Mouse (Mus musculus) MEL-GATA-1-ER (cell line): ENCODE measurements around the gene Eif4e3.
A peak's percentile ranks its signal among the peaks of the same experiment; 100 is the strongest.

Experiments used
- DNase-seq: peaks from one replicate; pipeline ENCODE4 v3.0.0-alpha.2; 2012; ENCODE audit warnings: low read depth; ENCODE audit errors: extremely low read depth

Eif4e3 gene

DNA sequence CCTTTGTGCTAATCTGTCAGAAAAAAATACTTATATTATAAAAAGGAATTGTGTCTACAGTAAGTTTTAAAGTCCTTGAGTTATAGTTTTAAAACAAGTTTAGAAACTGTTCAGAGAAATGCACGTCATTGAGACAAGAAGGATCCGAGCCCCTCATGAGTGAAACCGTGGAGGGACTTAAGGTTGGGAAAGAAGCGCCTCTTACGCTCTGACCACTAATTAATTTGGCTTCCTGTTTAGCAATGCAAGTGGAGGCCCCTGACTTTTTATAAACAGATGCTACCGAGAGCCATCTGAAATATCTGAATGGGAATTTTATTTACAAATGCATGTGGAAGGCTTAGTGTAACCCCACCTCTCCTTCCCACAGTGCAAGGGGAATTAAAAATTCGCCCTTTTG is 41.3 kb downstream of the Eif4e3 start:
- no peak for DNase-seq

DNA sequence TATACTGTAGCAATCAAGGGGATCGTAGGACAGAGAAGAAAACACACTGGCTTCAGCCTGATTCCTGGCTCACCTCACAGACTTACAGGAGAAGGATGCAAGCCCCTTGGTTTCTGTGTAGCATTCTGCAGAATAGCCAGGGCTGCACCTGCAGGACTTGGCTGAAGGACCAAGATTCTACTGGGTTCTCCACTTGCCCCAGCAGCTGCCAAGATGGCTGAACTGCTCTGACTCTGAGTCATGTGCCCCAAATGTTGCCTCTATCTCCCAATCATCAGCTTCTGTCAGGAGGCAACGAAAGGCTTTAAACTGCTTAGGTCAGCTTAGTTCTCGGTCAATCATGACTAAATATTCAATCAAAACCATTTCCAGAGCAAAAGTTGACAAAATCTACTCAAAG is 42.0 kb downstream of the Eif4e3 start:
- no peak for DNase-seq

DNA sequence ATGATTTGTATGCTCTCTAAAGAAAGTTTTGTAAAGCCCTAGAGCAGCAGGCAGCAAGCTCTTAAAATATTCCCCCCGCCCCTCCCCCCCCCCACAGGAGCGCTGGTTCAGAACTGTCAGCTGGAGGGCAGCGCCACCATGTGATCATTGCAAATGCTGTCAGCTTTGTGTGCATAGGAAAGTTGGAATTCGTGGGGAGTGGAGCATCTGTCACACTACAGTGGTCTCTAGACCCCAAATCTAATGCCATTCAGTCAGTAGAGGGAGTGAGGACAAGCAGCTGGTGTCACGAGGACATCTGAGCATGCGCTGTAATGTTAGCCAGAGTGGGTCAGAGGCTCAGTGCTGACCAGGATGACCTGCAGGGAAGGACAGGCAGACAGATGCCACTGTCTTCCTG is 42.9 kb downstream of the Eif4e3 start:
- DNase-seq, result no peak

DNA sequence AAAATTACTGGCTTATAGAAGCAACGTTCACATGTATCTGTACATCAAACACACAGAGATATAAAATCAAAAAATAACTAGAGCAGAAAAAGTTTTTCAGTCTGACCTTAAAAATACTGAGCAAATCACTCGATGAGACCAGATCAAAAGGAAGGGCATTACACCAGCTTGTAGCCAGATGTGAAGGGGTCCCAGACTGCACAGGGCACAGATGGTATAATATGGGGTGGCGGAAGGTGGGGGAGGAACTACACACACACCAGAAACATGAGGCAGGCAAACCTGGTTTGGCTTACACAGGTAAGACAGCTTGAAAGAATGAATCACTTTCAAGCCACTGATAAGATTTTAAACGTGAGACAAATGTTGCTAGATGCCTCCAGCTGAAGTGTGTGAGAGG is 45.4 kb downstream of the Eif4e3 start:
- DNase-seq, result no peak

DNA sequence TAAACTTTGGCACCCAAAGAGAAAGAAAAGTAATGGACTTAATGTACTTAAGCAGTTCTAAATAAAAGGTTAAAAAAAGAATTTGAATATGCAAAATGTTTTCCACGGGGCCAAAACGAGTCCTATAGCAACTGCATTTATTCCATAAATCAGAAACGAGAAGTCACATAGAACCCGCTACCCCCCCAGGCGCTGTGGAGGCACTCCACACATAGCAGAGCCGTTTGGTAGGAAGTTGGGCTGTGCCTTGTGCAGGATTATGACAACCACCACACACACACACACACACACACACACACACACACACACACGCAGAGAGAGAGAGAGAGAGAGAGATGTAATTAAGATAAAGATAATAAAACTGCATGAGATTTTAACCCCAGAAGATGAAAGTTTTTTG is 46.1 kb downstream of the Eif4e3 start:
- no peak for DNase-seq

DNA sequence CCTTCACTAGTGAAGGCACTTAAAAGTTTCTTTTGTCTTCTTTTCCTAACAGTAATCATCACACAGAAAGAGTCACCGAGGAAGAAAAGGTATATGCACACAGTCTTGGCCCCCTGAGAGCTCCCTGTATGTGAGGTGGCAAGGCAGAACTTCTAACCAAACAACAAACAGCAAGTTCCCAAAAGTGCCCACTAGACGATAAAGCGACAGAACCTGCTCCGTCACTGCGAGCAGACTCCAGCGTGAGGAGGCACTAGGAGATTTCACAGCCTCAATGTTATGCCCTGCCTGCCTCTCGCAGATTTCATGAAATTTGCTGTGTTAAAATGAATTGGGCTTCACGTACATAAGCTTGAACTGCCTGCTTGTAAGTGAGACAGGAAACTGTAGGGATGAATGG is 46.6 kb downstream of the Eif4e3 start:
- DNase-seq, result no peak

DNA sequence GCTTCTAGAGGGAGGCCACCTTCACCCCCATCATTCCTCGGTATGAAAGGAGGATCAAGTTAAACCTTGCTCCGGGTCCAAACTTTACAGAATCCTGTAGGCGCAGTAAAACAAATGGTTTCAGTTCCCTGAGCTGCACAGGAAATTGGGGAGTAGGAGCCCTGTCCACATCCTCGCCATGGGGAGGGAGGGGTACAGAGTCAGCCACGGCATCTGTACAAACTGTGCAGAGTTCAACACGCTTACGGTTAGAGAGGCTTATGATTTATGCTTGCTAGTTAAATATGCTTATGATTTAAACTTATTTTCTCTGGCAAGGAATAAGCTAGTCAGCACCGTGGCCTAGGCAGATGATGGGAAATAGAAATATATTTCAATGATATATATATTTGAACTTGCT is 47.1 kb downstream of the Eif4e3 start:
- no peak for DNase-seq

DNA sequence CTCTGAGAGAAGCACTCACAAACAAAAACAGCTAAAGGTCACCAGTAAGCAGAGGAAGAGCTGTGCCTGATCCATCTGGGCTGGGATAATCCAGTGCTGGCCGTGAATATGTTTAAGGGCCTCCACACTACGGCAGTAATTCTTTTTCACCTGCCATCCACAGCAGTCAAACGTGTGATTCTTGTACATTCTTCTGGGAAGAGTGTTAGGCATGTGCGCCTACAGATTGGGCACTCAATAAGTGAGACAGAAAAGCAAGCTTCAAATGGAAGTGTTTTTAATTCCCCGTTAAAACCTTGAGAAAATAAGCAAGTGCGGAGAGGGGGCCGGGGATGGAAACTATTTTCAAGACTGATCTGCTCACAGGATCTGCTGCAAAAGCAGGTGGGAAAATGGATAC is 48.7 kb downstream of the Eif4e3 start:
- DNase-seq, result no peak

DNA sequence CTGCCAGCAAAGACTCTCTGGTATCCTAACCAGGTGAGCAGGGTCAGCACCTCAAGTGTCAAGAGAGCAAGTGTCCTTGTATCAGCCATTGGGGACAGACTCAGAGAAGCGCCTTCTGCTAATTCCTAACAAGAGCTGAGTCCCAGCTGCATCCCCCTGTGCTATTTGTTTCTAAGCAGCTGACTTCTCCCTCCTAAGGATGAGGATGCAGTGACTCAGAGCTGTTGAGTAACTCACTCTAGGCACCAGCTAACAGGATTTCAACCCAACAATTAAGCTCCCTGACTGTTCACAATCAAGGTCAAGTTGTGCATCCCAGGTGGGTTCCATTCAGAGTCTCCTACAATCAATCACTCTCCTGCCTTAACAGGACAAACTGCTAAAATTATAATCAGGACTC is 49.2 kb downstream of the Eif4e3 start:
- no peak for DNase-seq

DNA sequence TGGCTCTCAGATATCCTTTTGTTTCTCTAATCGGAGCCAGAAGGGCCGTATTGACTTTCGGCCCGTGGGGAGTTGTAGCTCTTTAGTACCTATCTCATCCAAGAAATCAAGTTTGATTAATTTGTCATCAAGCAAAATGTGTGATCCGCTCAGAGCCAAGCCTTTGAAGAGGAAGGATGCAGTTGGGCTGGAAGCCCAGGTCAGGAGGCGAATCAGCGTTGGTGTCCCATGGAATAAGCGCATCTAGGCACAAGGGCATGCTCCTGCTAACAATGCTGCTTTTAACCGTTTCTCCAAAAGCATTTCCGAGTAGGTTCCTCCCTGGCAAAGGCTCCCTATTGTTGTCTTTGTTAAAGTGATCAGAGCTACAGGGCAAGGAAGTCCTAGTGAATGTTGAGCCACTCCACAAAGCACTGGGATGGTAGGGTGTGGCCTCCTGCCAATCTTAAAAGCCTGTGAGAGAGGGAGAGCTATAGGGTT is 51.3 kb downstream of the Eif4e3 start:
- no peak for DNase-seq

DNA sequence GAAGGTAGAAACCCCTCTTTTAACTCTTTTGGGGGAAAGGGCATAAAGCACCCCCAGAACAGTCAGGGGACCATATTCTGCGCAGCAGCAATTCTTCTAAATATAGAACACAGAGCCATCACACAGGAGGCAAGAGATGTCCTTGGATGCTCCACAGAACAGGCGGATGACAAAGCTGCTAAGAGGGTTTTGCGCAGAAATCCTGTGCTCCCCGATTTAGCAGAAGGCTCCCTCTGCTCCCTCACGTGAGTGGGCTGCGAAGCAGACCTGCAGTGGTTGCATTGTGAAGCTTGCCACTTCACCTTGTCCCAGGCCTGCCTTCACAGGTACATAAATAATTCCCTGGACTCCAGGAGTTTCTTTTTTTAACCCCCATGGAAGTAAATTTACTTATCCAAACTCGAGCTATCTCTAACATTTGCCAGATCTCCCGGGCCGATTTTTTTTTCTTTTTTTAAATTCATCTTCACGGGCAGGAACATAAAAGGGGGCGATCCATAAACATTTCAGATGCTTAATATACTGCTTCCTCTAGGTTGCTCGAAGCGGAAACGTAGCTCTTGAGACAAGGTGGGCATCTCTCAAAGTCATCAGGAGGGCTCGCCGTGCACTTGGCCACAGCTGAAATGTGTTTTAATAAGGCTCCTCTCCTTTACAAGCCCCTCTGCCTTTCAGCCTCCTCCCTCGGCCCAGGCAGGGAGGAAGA is 51.9 kb downstream of the Eif4e3 start:
- no peak for DNase-seq

DNA sequence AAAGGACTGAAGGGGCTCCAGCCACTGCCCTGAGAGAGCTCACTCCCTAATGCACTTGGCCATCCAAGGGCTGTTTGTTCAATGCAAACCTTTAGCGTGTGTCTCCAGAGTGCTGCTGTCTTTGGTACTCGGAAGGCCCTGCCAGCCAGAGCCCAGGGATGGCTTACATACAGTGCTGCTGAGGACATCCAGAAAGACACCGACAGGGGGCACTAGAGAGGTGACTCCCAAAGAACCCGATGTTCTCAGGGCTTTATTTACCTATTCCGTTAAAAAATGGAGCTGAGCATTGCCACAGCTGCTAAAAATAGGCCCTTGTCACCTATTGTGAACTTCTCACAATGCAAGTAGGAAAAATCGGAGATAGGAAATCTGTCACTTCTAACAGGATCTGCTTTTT is 54.7 kb downstream of the Eif4e3 start:
- DNase-seq, result no peak

DNA sequence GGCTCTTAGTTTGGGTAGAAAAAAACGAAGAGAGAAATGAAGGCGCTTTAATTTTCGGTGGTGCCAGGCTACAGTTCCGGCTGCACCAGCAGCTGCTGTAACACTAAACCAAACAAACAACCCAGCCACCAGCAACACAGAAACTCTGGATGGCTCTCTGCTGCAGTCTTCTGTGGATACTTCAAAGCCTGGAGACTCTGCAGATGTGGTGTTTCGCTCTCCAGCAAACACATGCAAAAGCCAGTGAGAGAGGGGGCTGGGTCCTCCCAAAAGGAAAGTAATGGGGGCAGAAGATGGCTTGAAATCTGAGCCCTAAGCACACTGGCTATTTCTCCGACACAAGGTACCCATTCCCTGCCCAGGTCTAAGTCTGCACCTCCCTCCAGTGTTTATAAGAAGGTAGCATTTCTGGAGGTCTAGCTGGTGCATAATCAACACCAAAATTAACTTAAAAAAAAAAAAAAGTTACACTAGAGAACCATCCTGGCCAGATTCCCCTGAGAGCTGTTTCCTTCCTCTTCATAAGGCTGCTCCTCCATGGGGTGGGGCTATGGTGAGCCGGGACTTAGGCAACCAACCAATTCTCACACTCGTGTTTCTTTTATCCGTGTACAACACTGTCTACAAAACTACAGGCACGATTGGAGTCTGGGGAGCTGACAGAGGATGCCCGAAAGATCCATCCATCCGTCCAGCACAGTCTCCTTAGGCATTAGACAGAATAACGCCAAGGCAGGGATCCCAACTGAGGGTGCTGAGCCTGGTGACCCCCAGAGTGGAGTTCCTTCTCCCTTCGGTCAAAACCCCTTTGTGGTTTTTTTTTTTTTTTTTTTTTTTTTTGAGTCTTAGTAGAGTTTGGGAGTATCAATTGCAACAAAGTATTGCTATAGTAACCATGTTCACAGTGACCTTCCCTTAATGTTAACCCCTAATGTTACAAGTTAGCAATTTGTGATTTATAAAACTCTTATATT is 55.8 kb downstream of the Eif4e3 start:
- DNase-seq, result no peak

DNA sequence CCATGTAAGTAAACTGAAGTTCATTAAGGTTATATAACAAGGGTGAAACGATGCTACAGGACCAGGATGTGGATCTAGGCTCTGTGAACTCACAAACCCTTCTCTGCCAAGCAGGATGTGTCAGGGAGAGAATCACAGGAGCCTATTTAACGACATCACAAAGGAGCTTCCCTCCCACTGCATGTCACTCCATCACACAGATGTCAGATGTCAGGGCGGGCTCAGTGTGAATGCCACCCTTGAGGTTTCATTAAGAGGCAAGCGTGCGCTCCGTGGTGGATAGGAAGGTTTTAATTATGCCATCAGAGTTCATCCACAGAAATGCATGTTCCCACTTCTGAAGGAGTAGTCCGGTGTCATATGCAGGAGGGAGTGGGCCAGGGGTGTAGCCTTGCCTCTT is 60.5 kb downstream of the Eif4e3 start:
- no peak for DNase-seq

DNA sequence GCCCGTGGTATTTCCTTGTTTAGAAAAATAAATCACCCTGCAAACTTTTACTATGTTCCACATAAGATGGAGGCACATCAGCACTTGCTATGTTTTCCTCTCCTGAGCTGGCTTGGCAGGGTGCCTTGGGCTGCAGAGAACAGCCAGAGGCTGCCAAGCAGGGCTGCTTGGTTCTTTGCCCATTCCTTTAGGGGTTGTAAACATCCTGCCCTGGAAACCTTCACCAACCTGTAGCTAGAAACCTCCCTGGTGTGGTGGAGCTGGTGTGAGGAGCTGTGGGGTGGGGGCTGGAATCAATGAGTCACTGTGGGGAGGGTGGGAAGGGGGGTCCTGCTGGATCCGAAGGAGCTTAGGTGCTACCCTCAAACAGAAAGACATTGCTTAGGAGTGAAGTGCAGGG is 61.8 kb downstream of the Eif4e3 start:
- DNase-seq, result no peak

DNA sequence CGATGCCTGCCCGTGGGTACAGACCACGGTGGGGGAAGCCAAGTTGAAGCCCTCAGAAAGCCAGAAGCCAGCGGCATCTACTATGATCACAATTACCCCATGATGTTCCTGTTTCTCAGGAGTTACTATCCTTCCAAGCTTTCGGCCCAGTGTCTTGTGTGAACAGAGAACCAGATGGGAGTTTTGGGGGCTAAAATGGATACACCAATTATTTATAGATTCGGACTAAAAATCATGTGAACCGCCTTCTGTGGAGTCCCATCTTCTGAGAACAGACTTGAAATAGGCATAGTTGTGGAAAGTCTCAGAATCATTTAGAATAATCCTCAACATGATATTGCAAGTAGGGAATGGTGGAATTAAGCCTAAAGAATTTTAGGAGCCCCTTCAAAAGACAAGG is 64.1 kb downstream of the Eif4e3 start:
- DNase-seq, result no peak

DNA sequence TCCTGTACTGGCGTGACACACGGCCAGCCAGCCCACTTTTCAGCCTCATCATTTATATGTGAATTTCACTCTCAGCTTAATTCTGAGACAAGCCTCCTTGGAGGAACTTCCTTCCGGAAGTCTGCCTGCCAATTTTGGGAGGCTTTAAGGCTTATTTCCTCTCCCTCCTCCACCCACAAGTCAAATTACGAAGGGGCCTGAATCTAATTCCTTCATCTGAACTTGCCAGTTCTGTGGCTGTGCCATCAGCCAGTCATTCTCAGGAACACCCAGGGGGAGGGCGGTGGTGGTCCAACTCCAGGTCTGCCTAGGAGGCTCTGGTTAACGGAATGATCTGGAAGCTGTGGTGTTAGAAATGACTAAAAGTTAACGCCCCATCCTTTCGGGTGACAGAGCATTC is 65.7 kb downstream of the Eif4e3 start:
- DNase-seq, result no peak

DNA sequence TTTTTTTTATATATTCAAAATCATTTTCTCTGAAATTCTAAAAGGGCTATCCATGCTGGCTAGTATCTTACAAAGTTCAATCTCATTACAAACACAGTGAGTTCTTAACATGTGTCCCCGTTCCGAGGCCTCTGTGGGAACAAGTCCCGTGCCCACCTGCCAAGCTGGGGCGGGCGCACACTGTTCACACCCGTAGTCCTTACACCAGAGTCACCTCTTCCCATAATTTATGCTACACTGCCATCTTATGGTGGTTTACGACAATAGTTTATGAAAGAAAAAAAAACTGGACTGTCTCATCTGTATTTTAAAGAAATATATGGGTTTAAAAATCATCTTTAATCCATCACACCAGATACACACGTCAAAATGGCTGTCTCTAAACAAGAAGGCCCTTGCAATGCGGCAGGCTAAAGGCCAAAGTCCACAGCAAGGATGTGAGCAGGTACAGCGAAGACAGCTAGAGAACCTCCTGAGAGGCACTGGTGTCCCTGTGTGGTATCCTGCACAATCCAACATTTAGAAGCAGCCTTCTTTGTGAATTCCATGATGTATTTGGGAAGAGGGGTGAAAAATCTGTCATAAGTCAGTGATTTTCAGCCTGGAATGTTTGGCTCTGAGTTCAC is 66.3 kb downstream of the Eif4e3 start:
- peak; percentile 9 for DNase-seq

DNA sequence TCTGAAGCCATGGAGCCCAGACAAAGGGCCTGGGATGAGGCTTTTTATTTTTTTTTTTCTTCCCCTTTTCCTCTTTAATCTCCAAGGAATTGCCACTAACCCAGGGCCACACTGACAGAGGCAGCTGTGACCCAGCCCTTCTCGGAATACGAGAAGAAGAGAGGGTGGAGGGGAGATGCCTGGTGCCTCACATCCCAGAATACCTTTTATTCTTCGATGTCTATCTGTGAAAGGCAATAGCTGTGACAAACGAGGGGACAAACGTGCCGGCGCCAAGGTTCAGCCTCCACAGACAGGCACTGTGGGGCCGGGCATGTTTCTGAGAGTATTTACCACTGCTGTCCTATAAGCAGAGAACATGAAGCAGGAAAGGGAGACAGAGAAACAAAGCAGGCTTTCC is 66.9 kb downstream of the Eif4e3 start:
- DNase-seq, result no peak

DNA sequence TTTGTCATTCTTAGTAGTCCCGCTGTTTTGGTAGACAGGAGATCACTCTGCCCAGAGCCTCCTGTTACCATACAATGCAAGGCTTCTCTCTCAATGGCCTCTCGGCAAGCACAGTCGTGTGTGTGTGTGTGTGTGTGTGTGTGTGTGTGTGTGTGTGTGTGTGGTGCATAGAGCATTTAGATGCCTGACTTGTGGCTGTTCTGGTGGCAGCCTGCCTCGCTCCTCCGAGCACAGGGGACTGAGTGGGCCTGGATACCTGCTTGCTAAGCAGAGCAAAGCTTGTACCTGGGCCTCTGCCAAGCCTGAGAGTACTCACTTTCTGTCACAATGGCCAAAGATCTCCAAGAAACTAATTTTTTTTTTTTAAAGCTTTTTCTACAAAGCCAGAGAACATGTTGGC is 67.3 kb downstream of the Eif4e3 start:
- no peak for DNase-seq

DNA sequence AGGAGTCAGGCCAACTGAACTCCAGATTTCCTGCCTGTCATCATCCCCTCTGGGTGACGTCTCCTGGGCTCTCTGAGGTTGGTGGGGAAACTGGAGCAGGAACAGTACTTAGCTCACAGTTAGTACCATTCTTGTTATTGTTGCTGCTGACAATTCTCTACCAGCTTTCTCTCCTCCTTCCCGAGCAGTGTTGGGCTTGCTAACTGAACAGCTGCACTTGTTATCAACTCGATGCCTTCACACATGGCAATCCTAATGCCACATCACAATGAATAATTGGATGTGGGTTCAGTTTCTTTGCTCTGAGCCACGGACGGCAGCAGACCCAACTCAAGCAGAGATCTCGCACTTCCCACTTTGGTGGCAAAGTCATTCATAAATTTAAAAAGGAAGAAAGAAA is 89.5 kb downstream of the Eif4e3 start:
- DNase-seq, result no peak

DNA sequence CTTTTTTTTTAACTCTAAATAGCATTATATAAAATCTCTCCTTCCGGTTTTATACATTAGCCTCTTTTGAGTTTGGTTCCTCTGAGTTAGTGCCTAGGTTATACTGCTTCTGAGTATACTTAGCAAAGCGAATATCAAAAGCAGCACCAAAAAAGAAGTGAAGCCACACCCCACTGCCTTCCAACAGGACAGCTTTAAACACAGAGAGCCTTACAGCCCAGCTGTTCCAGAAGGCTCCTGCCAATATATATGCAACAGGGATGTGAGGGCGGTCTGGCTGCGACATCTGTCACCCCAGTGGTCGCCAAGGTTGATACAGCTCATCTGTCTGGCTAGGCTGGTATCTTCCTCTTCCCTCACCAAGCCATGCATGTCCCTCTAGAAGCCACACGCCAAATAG is 90.9 kb downstream of the Eif4e3 start:
- no peak for DNase-seq
